Mouse (Mus musculus): ENCODE data around the gene AU018091. TPM values are rescaled to one million over a fixed set of nuclear protein-coding genes. Genes with fewer than 3 reads are reported as not detected.
"Not testable (repeated sequence)": the region's sequence is repeated elsewhere in the genome, so short reads cannot be mapped to it uniquely, and the experiment has no call there.

AU018091 gene
- polyA plus RNA-seq, 1 experiment from 2014 or later: not detected

- Histone ChIP-seq H3K4me1 (replicated peaks) (no peaks in the 10 kb centered on the region), H3K4me2 (no peak overlapping the region), H3K9me3 (no peaks in the 10 kb centered on the region), H3K36me3 (no peaks in the 10 kb centered on the region), H3K27ac (replicated peaks) (no peak overlapping the region), H3K9ac (no peak overlapping the region), H3K4me3 (no peak overlapping the region), H3K27me3 (no peaks in the 10 kb centered on the region)
- ATAC-seq (ENCODE audit: low FRiP score, low read depth): no peak
- WGBS: 48% methylated on average over 11 of the region's 11 CpGs
Observed at GRCm38 (mm10) chr7:3198884-3199283, 29.9 kb upstream of the AU018091 start.

GRCm38 (mm10) chr7:3195850-3196249 lies 26.8 kb upstream of the AU018091 start:
- Histone ChIP-seq H3K4me1 (replicated peaks) (no peaks in the 10 kb centered on the region), H3K4me3 (no peak overlapping the region), H3K9me3 (no peaks in the 10 kb centered on the region), H3K36me3 (no peaks in the 10 kb centered on the region), H3K27ac (replicated peaks) (no peak overlapping the region), H3K27me3 (no peaks in the 10 kb centered on the region), H3K9ac (no peak overlapping the region), H3K4me2 (no peak overlapping the region)
- no peak for ATAC-seq (ENCODE audit: low FRiP score, low read depth)
- WGBS: 75% methylated on average over 5 of the region's 5 CpGs

GRCm38 (mm10) chr7:3194531-3194930 lies 25.5 kb upstream of the AU018091 start:
- Histone ChIP-seq H3K36me3 (no peaks in the 10 kb centered on the region), H3K4me2 (no peak overlapping the region), H3K9ac (no peak overlapping the region), H3K9me3 (no peaks in the 10 kb centered on the region), H3K27ac (replicated peaks) (no peak overlapping the region), H3K27me3 (no peaks in the 10 kb centered on the region), H3K4me1 (replicated peaks) (no peaks in the 10 kb centered on the region), H3K4me3 (no peak overlapping the region)
- WGBS: 92% methylated on average over 4 of the region's 4 CpGs
- no peak for ATAC-seq (ENCODE audit: low FRiP score, low read depth)

- no peak for ATAC-seq (ENCODE audit: low FRiP score, low read depth)
- Histone ChIP-seq H3K9ac (no peak overlapping the region), H3K27ac (replicated peaks) (no peak overlapping the region), H3K4me3 (no peak overlapping the region), H3K36me3 (no peaks in the 10 kb centered on the region), H3K4me2 (no peak overlapping the region), H3K9me3 (no peaks in the 10 kb centered on the region), H3K4me1 (replicated peaks) (no peaks in the 10 kb centered on the region), H3K27me3 (no peaks in the 10 kb centered on the region)
- WGBS: 17% methylated on average over 6 of the region's 6 CpGs
Observed at GRCm38 (mm10) chr7:3193905-3194304, 24.9 kb upstream of the AU018091 start.

GRCm38 (mm10) chr7:3193049-3193632 lies 24.1 kb upstream of the AU018091 start:
- H3K9ac ChIP-seq: no peak overlapping the region
- H3K27ac ChIP-seq (replicated peaks): no peak overlapping the region
- no peaks in the 10 kb centered on the region for H3K4me1 ChIP-seq (replicated peaks)
- no peaks in the 10 kb centered on the region for H3K36me3 ChIP-seq
- 67% methylated on average over 4 of the region's 4 CpGs for WGBS
- no peak overlapping the region for H3K4me3 ChIP-seq
- H3K9me3 ChIP-seq: no peaks in the 10 kb centered on the region
- H3K27me3 ChIP-seq: no peaks in the 10 kb centered on the region
- ATAC-seq (ENCODE audit: low FRiP score, low read depth): no peak
- H3K4me2 ChIP-seq: no peak overlapping the region

- Histone ChIP-seq H3K27me3 (no peaks in the 10 kb centered on the region), H3K4me3 (no peak overlapping the region), H3K27ac (replicated peaks) (no peak overlapping the region), H3K4me1 (replicated peaks) (no peaks in the 10 kb centered on the region), H3K9ac (no peak overlapping the region), H3K4me2 (no peak overlapping the region), H3K9me3 (no peaks in the 10 kb centered on the region), H3K36me3 (no peaks in the 10 kb centered on the region)
- no peak for ATAC-seq (ENCODE audit: low FRiP score, low read depth)
- WGBS: 90% methylated on average over 12 of the region's 12 CpGs
Observed at GRCm38 (mm10) chr7:3191971-3192498, 23.0 kb upstream of the AU018091 start.

GRCm38 (mm10) chr7:3186726-3187125 lies 17.7 kb upstream of the AU018091 start:
- not testable (repeated sequence) for H3K36me3 ChIP-seq; H3K27me3 ChIP-seq; H3K4me2 ChIP-seq; H3K4me1 ChIP-seq (replicated peaks); H3K9me3 ChIP-seq; H3K4me3 ChIP-seq; H3K9ac ChIP-seq; ATAC-seq (ENCODE audit: low FRiP score, low read depth); H3K27ac ChIP-seq (replicated peaks)
- WGBS: 94% methylated on average over 2 of the region's 2 CpGs

- no peaks in the 10 kb centered on the region for H3K4me1 ChIP-seq (replicated peaks)
- H3K36me3 ChIP-seq: no peaks in the 10 kb centered on the region
- ATAC-seq (ENCODE audit: low FRiP score, low read depth): no peak
- H3K4me3 ChIP-seq: no peak overlapping the region
- no peaks in the 10 kb centered on the region for H3K27me3 ChIP-seq
- no CpG with 5 or more reads among the region's 1 CpGs for WGBS
- H3K27ac ChIP-seq (replicated peaks): no peak overlapping the region
- H3K4me2 ChIP-seq: no peak overlapping the region
- no peak overlapping the region for H3K9ac ChIP-seq
- no peaks in the 10 kb centered on the region for H3K9me3 ChIP-seq
Observed at GRCm38 (mm10) chr7:3186136-3186535, 17.1 kb upstream of the AU018091 start.

GRCm38 (mm10) chr7:3184394-3184793 lies 15.4 kb upstream of the AU018091 start:
- Histone ChIP-seq H3K4me1 (replicated peaks) (no peaks in the 10 kb centered on the region), H3K27ac (replicated peaks) (no peak overlapping the region), H3K4me2 (no peak overlapping the region), H3K36me3 (no peaks in the 10 kb centered on the region), H3K27me3 (no peaks in the 10 kb centered on the region), H3K9ac (no peak overlapping the region), H3K4me3 (no peak overlapping the region), H3K9me3 (no peaks in the 10 kb centered on the region)
- ATAC-seq (ENCODE audit: low FRiP score, low read depth): no peak
- 45% methylated on average over 4 of the region's 4 CpGs for WGBS

GRCm38 (mm10) chr7:3180958-3181357 lies 12.0 kb upstream of the AU018091 start:
- not testable (repeated sequence) for H3K9ac ChIP-seq; H3K4me1 ChIP-seq (replicated peaks); H3K36me3 ChIP-seq; H3K9me3 ChIP-seq; H3K27ac ChIP-seq (replicated peaks); ATAC-seq (ENCODE audit: low FRiP score, low read depth); H3K4me3 ChIP-seq; H3K27me3 ChIP-seq; H3K4me2 ChIP-seq
- 88% methylated on average over 24 of the region's 24 CpGs for WGBS

GRCm38 (mm10) chr7:3168296-3168695 lies 707 bp downstream of the AU018091 start:
- no peak for ATAC-seq (ENCODE audit: low FRiP score, low read depth)
- Histone ChIP-seq H3K9ac (no peak overlapping the region), H3K27me3 (no peaks in the 10 kb centered on the region), H3K4me1 (replicated peaks) (no peaks in the 10 kb centered on the region), H3K9me3 (no peaks in the 10 kb centered on the region), H3K36me3 (no peaks in the 10 kb centered on the region), H3K27ac (replicated peaks) (no peak overlapping the region), H3K4me2 (no peak overlapping the region), H3K4me3 (no peak overlapping the region)
- 94% methylated on average over 1 of the region's 1 CpGs for WGBS

- 89% methylated on average over 4 of the region's 4 CpGs for WGBS
- H3K9ac ChIP-seq: no peak overlapping the region
Observed at GRCm38 (mm10) chr7:3166270-3166669, 2.7 kb downstream of the AU018091 start.

GRCm38 (mm10) chr7:3164991-3165390 lies 4.0 kb downstream of the AU018091 start:
- Histone ChIP-seq H3K9me3 (no peaks in the 10 kb centered on the region), H3K4me3 (no peak overlapping the region), H3K27ac (replicated peaks) (no peak overlapping the region), H3K27me3 (no peaks in the 10 kb centered on the region), H3K4me1 (replicated peaks) (no peaks in the 10 kb centered on the region), H3K4me2 (no peak overlapping the region), H3K9ac (no peak overlapping the region), H3K36me3 (no peaks in the 10 kb centered on the region)
- no peak for ATAC-seq (ENCODE audit: low FRiP score, low read depth)

More at GRCm38 (mm10) chr7:3166270-3166669, 2.7 kb downstream of the AU018091 start:
- Histone ChIP-seq H3K27me3 (no peaks in the 10 kb centered on the region), H3K4me2 (no peak overlapping the region), H3K4me3 (no peak overlapping the region), H3K36me3 (no peaks in the 10 kb centered on the region), H3K4me1 (replicated peaks) (no peaks in the 10 kb centered on the region), H3K9me3 (no peaks in the 10 kb centered on the region), H3K27ac (replicated peaks) (no peak overlapping the region)
- no peak for ATAC-seq (ENCODE audit: low FRiP score, low read depth)

Measured in hindbrain, embryonic 15.5 days (tissue).